Mouse (Mus musculus) neural tube, embryonic 15.5 days (tissue): ENCODE measurements around the gene Clk2. TPM values are rescaled to one million over a fixed set of nuclear protein-coding genes. Genes with fewer than 3 reads are reported as not detected.
"Not testable (repeated sequence)": the region's sequence is repeated elsewhere in the genome, so short reads cannot be mapped to it uniquely, and the experiment has no call there.

ENCODE experiments used
- ATAC-seq: fragments of 200-750 bp; cut with Nextera tagmentation; 2 replicates; pipeline ENCODE4 v1.8.0; 2017; ENCODE audit warnings: mild to moderate bottlenecking, moderate TSS enrichment, moderate library complexity; ENCODE audit not compliant: low FRiP score
- H3K27ac ChIP-seq: fragments of 300-500 bp; sonication (generic); replicated peaks from 2 replicates; pipeline ENCODE4 v1.5.1; 2015; ENCODE audit warnings: mild to moderate bottlenecking, inconsistent platforms
- H3K27me3 ChIP-seq: fragments of 300-500 bp; sonication (generic); replicated peaks from 2 replicates; pipeline ENCODE4 v1.6.1; 2015; ENCODE audit warnings: inconsistent platforms
- H3K36me3 ChIP-seq: fragments of 300-500 bp; sonication (generic); 2 replicates; pipeline ENCODE4 v1.6.1; 2015; ENCODE audit warnings: inconsistent platforms
- H3K4me1 ChIP-seq: fragments of 300-500 bp; sonication (generic); 2 replicates; pipeline ENCODE4 v1.6.1; 2015; ENCODE audit warnings: inconsistent platforms
- H3K4me2 ChIP-seq: fragments of 300-500 bp; sonication (generic); 2 replicates; pipeline ENCODE4 v1.6.1; 2015; ENCODE audit warnings: inconsistent platforms, mild to moderate bottlenecking, moderate library complexity
- H3K4me3 ChIP-seq: fragments of 300-500 bp; sonication (generic); replicated peaks from 2 replicates; pipeline ENCODE4 v1.5.1; 2015; ENCODE audit warnings: mild to moderate bottlenecking, inconsistent platforms
- H3K9ac ChIP-seq: fragments of 300-500 bp; sonication (generic); replicated peaks from 2 replicates; pipeline ENCODE4 v1.6.1; 2015; ENCODE audit warnings: mild to moderate bottlenecking, inconsistent platforms
- H3K9me3 ChIP-seq: fragments of 300-500 bp; sonication (generic); replicated peaks from 2 replicates; pipeline ENCODE4 v1.6.1; 2016; ENCODE audit warnings: inconsistent platforms
- WGBS: fragments of 180-500 bp; shearing (Covaris S2); methylation state at CpG from one replicate; pipeline ENCODE4 v1.1.7; 2015; ENCODE audit warnings: mixed read lengths; 5-methylcytosine and 5-hydroxymethylcytosine counted together
- polyA plus RNA-seq: library from polyadenylated mRNA; unstranded; fragments of >200 nt; fragmentation: Nextera tagmentation; extraction: Ambion mirVana; gene quantifications from 2 replicates; pipeline ENCODE4 v1.2.1, GENCODE M21; 2015

Gene Clk2
- polyA plus RNA-seq, 1 experiment from 2014 or later = 20.2 TPM

DNA sequence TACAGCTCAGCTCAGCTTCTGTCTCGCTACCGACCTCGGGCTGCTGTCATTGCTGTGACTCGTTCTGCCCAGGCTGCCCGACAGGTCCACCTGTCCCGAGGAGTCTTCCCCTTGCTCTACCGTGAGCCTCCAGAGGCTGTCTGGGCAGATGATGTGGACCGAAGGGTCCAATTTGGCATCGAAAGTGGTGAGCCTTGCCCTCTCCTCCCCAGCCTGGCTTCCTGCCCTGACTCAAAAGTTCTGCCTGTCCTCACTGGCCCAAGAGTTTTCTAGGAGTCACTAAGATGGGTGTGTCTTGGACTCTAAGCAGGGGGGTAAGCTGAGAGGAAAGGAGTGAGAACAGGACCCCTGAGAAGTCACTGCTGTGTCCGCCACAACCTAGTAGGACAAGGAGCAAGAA lies 19.8 kb upstream of the Clk2 start:
- H3K9me3 ChIP-seq = no peaks in the 10 kb centered on the region
- H3K4me3 ChIP-seq = no peak overlapping the region
- WGBS = 84% methylated on average over 10 of the region's 10 CpGs
- peaks cover 12% of the 10 kb centered on the region; the same call in 1 of the 2 replicates for H3K27me3 ChIP-seq
- 0 out of 2 replicates have a peak, but pooled peaks cover 5% of the 10 kb centered on the region for H3K36me3 ChIP-seq
- ATAC-seq = no peak
- no peak overlapping the region for H3K4me2 ChIP-seq
- no peaks in the 10 kb centered on the region for H3K4me1 ChIP-seq
- no peak overlapping the region for H3K27ac ChIP-seq
- no peak overlapping the region for H3K9ac ChIP-seq

DNA sequence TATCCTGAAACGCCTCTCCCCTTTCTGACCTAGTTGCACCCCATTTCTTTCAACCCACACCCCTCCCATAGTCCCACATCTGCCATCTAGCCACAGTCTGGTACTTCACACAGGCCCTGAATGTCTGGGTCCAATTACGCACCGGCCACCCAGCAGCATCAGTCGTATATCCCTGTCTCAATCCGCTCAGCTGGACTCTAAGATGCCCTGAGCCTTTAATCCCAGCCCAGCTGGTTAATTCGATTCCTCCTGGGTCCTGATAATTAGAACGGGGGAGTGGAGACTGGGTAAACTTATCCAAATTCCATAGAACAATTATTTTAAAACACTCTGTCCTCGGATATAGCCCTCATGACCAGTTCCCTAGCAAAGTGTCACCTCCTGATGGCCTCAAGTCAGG lies 19.0 kb upstream of the Clk2 start:
- peaks cover 17% of the 10 kb centered on the region; the same call in 1 of the 2 replicates for H3K27me3 ChIP-seq
- H3K4me2 ChIP-seq = no peak overlapping the region
- no peaks in the 10 kb centered on the region for H3K9me3 ChIP-seq
- ATAC-seq = no peak
- WGBS = 63% methylated on average over 8 of the region's 8 CpGs
- H3K36me3 ChIP-seq = peaks cover 13% of the 10 kb centered on the region; the same call in 1 of the 2 replicates
- H3K9ac ChIP-seq = no peak overlapping the region
- H3K4me3 ChIP-seq = no peak overlapping the region
- no peaks in the 10 kb centered on the region for H3K4me1 ChIP-seq
- no peak overlapping the region for H3K27ac ChIP-seq

DNA sequence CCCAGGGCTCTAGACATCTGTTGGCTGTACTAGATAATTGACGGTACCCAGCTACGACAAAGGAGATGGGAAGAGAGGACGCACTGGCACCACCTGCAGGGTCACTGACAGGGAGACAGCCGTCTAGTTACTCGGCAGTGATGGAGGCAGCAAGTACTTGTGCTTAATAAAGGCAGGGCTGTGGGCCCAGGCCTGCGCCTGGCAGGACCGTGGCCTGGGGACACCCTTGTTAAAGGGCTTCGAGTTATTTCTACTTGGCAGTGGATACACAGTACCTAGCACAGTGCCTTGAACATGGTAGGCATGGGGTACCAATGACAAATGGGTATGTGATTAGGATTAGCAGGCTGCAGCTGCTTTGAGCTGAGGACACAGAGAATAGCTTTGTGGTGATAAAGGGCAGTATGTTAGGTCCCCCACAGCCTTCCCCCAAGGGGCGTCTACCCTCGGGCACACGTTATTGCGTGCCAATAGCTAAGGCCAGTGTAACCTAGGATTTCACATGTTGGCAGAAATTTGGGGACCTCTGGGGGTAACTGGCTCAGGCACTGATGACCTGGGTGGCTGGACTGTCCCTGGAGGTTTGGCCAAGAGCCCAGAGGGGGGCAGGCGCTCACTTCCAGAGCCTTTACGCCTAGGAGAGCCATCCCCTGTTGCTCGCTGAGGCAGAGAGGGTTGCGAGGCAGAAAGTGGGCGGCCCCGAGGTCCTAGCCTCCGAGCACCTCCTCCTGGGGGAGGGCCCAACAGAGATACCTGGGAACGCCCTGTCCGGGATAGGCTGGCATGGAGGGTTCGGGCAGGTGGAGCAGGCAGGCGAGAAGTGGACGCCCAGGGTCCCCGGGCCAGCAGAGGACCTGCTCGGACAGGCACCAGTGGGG lies 17.3 kb upstream of the Clk2 start:
- Histone ChIP-seq H3K4me1 (no peaks in the 10 kb centered on the region), H3K27ac (no peak overlapping the region), H3K36me3 (peaks cover 22% of the 10 kb centered on the region), H3K4me3 (no peak overlapping the region), H3K4me2 (peak overlapping the region; percentile 25), H3K9ac (no peak overlapping the region), H3K27me3 (peaks cover 17% of the 10 kb centered on the region; the same call in 1 of the 2 replicates), H3K9me3 (no peaks in the 10 kb centered on the region)
- no peak; the same call in 1 of the 2 replicates for ATAC-seq
- 21% methylated on average over 26 of the region's 26 CpGs for WGBS

DNA sequence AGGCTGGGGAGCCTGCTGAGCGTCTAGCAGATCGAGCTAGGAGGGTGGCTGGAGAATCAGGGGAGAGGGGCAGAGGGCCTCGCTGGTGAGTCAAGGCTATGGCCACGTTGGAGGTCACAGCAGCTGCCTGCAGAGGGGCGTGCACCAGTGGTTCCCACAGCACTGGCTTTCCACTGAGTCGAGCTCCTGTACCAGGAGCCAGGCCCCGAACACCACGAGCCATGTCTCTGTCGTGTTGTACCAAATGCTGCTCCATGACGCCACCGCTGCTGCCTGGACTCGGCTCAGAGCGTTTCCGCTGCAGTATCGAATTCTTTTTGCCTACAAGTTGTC lies 16.6 kb upstream of the Clk2 start:
- H3K9me3 ChIP-seq = no peaks in the 10 kb centered on the region
- peak overlapping the region; percentile 25 for H3K4me2 ChIP-seq
- WGBS = 10% methylated on average over 15 of the region's 15 CpGs
- no peak for ATAC-seq
- H3K4me3 ChIP-seq = no peak overlapping the region
- H3K36me3 ChIP-seq = peaks cover 26% of the 10 kb centered on the region
- H3K27me3 ChIP-seq = peaks cover 17% of the 10 kb centered on the region; the same call in 1 of the 2 replicates
- no peak overlapping the region for H3K9ac ChIP-seq
- H3K27ac ChIP-seq = no peak overlapping the region
- no peaks in the 10 kb centered on the region for H3K4me1 ChIP-seq

DNA sequence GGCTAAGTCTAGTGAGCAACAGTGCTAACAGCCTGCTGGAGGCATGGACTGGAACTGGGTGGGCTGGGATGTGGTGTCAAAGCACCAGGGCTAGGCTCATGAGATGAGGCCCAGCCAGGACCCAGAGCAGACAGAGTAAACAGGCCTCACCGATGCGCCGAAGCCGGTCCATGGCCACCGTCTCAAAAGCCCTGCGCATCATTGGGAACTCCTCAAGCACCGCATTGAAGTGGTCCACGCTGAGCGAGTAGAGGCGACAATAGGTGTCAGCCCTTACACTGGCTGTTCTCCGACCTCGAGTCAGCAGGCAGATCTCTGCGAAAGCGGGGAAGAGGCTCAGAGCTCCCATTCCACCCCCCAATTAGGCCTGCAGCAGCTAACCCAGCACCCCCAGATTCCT lies 16.0 kb upstream of the Clk2 start:
- ATAC-seq = no peak
- 75% methylated on average over 14 of the region's 14 CpGs for WGBS

DNA sequence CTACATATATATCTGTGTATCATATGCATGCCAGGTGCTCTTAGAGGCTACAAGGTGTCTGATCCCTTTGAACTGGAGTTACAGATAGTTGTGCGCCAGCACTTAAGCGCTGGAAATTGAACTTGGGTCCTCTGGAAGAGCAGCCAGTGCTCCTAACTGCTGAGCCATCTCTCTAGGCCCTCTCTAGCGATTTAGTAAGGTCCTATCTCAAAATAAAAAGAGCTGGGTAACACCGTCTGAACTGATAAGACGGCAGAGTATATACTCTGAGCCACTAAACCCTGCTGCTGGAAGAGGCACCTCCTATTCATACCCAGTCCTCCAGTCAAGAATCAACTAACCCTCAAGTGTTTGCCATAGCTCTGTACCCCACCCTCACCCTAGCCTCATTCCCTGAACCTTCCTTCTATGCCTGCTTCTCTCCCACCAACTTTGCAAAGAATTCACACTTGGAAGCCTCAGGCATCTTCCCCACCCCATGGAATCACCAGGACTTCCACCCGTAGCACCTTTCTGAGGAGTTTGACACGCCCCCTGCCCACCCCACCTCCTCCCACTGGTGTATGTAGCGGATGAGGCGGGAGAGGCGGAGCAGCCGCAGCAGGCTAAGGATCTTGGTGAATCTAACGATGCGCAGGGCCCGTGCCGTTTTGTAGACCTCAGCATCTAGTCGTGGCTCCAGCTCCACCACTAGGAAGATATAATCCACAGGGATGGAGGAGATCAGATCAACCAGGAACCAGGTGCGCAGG lies 12.3 kb upstream of the Clk2 start:
- H3K4me3 ChIP-seq = no peak overlapping the region
- H3K4me2 ChIP-seq = no peak overlapping the region
- peaks cover 26% of the 10 kb centered on the region for H3K36me3 ChIP-seq
- no peak for ATAC-seq
- H3K9ac ChIP-seq = no peak overlapping the region
- H3K27ac ChIP-seq = no peak overlapping the region
- WGBS = 57% methylated on average over 17 of the region's 17 CpGs
- peaks cover 17% of the 10 kb centered on the region; the same call in 1 of the 2 replicates for H3K27me3 ChIP-seq
- no peaks in the 10 kb centered on the region for H3K9me3 ChIP-seq
- peaks cover 3% of the 10 kb centered on the region; the same call in 1 of the 2 replicates for H3K4me1 ChIP-seq

More for the DNA sequence above, 16.0 kb upstream of the Clk2 start:
- no peaks in the 10 kb centered on the region for H3K4me1 ChIP-seq
- no peak overlapping the region for H3K4me3 ChIP-seq
- peaks cover 26% of the 10 kb centered on the region for H3K36me3 ChIP-seq
- H3K9me3 ChIP-seq = no peaks in the 10 kb centered on the region
- no peak overlapping the region for H3K9ac ChIP-seq
- no peak overlapping the region for H3K4me2 ChIP-seq
- no peak overlapping the region for H3K27ac ChIP-seq
- H3K27me3 ChIP-seq = peaks cover 17% of the 10 kb centered on the region; the same call in 1 of the 2 replicates

DNA sequence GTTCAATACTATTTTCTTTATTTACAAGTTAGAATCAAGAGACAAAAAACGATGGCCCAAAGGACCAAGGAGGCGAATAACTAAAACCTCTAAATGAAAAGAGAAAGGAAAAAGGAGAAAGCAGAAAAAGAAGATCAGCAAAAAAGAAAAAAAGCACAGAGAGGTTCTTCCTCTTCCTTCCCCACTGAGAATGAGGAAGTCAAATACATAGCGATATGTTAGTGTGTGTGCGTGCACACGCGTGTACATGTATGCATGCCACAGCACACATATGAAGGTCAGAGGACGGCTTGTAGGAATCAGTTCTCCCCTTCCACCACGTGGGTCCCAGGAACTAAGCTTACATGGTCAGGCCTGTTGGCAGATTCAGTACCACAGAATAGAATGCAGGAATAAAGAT lies 7.6 kb upstream of the Clk2 start:
- no peak for ATAC-seq
- peaks cover 32% of the 10 kb centered on the region for H3K4me1 ChIP-seq
- H3K27me3 ChIP-seq = no peaks in the 10 kb centered on the region
- H3K36me3 ChIP-seq = peaks cover 8% of the 10 kb centered on the region
- 90% methylated on average over 8 of the region's 8 CpGs for WGBS
- no peak overlapping the region for H3K4me2 ChIP-seq
- H3K9ac ChIP-seq = no peak overlapping the region
- H3K4me3 ChIP-seq = no peak overlapping the region
- no peaks in the 10 kb centered on the region for H3K9me3 ChIP-seq
- no peak overlapping the region for H3K27ac ChIP-seq

DNA sequence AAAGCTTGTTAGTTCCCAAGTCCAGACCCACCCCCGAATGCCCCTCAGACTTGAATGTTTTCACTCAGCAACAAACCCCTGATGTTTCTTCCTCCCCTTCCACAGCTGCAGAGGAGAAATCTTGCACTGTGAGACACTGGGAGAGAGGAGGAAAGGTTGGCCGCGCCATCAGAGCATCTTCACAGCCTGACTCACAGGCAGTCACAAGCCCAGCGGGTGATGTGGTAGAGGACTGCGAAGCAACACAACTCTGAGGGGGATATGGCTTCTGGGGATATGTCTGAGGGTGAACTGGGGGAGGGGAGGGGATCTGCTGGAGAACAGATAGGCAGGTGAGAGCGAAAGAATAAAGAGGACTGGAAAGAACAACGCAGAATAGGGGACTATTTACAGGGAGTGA lies 5.9 kb upstream of the Clk2 start:
- Histone ChIP-seq H3K9me3 (no peaks in the 10 kb centered on the region), H3K4me2 (peak overlapping the region; percentile 88), H3K4me3 (peak overlapping the region; percentile 84), H3K4me1 (peaks cover 33% of the 10 kb centered on the region), H3K27me3 (no peaks in the 10 kb centered on the region), H3K36me3 (no peaks in the 10 kb centered on the region), H3K27ac (peak overlapping the region; percentile 23; the same call in 1 of the 2 replicates), H3K9ac (peak overlapping the region; percentile 78)
- ATAC-seq = no peak
- 20% methylated on average over 7 of the region's 7 CpGs for WGBS

DNA sequence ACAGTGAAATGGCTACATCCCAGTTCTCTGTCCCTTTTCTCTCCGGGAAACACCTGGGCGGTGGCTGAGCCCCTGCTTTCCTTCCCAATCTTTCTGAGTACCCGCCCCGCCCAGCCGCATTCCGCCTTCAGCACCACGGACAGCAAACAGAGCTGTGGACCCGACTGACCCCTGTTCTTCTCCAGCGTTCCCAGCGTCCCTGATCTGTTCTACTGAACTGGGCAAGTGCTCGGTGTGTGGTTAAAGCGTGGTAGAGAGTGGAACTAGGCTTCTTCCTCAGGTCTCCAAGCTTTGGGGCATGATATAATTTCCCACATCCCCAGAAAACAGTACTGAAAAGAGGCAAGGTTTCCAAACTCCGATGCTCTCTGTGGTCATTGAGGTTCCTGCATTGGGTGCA lies 5.4 kb upstream of the Clk2 start:
- H3K9ac ChIP-seq = peak overlapping the region; percentile 78
- ATAC-seq = peak; percentile 51; the same call in 1 of the 2 replicates
- H3K4me3 ChIP-seq = peak overlapping the region; percentile 84
- no peaks in the 10 kb centered on the region for H3K36me3 ChIP-seq
- H3K4me2 ChIP-seq = peak overlapping the region; percentile 88
- peak overlapping the region; percentile 72 for H3K27ac ChIP-seq
- H3K4me1 ChIP-seq = peaks cover 38% of the 10 kb centered on the region
- WGBS = under 1% methylated on average over 13 of the region's 13 CpGs
- no peaks in the 10 kb centered on the region for H3K27me3 ChIP-seq
- H3K9me3 ChIP-seq = no peaks in the 10 kb centered on the region

DNA sequence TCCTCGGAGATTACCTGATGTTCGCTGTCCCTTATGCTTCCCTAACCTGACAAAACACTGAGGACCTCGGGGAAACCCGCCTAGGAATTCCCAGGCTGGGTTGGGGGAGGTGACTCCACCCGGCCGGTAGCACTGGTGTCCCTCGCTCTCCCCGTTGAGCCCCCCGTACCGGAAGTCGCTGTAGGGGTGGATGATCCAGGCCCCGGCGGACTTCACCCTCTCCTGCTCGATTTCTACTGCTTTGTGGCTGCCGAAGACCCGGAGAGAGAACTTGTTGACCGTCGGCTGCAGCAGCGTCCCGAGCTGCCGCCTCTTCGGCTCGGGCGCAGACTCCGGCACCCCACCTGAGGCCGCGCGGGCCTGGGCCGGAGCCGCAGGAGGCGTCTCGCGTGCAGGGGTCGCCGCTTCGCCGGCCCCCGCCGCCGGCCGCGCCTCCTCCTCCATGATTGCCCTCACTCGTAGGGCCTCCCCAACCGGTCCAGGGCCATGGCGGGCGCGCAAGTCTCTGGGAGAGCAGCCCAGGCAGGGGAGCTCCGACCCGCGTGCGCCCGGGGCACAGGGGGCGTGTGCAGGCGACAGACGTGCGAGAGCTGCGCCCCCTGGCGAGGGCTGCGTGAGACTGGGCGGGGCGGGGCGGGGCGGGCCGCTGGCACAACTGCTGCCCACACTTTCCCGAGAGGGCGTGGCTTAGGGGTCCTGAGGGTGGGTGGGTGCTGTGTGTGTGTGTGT lies 4.8 kb upstream of the Clk2 start, which contains the start of gene Hcn3:
Hcn3 (minus strand) TSS at position 581 of the 729 bp plus-strand sequence.
- no peaks in the 10 kb centered on the region for H3K36me3 ChIP-seq
- H3K27me3 ChIP-seq = no peaks in the 10 kb centered on the region
- peaks cover 39% of the 10 kb centered on the region for H3K4me1 ChIP-seq
- H3K4me3 ChIP-seq = peak within 1 kb of the TSS; percentile 84
- peak within 1 kb of the TSS; percentile 88 for H3K4me2 ChIP-seq
- peak within 1 kb of the TSS; percentile 78 for H3K9ac ChIP-seq
- under 1% methylated on average over 58 of the region's 66 CpGs for WGBS
- no peaks in the 10 kb centered on the region for H3K9me3 ChIP-seq
- ATAC-seq = peak; percentile 83
- peak within 1 kb of the TSS; percentile 72 for H3K27ac ChIP-seq

DNA sequence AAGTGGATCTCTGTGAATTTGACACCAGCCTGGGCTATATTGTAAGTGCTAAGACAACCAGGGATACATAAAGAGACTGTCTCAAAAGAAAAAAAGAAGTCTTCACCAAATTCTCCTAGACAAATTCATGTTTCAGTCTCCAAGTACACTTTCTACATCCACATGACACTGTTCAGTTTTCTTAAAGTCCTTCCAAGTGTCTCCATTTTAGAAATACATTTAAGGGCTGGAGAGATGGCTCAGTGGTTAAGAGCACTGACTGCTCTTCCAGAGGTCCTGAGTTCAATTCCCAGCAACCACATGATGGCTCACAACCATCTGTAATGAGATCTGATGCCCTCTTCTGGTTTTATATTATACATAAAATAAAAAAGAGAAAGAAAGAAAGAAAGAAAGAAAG lies 3.4 kb upstream of the Clk2 start:
- H3K4me3 ChIP-seq, H3K27me3 ChIP-seq, H3K9me3 ChIP-seq, ATAC-seq, H3K36me3 ChIP-seq, H3K4me2 ChIP-seq, H3K9ac ChIP-seq, H3K27ac ChIP-seq: not testable (repeated sequence)
- H3K4me1 ChIP-seq = peaks cover 50% of the 10 kb centered on the region
